Mouse (Mus musculus): ENCODE measurements around the gene Srl. TPM values are rescaled to one million over a fixed set of nuclear protein-coding genes. Genes with fewer than 3 reads are reported as not detected.

Gene Srl
- polyA plus RNA-seq, 1 experiment = 11.4 TPM

- H3K27me3 ChIP-seq (ENCODE audit: control insufficient read depth, insufficient read depth, insufficient read length) = no peaks in the 10 kb centered on the region
- no peaks in the 10 kb centered on the region for H3K79me2 ChIP-seq (ENCODE audit: control insufficient read depth, insufficient read depth)
- no peaks in the 10 kb centered on the region for H3K36me3 ChIP-seq (ENCODE audit: control insufficient read depth, insufficient read depth)
- H3K4me3 ChIP-seq (ENCODE audit: insufficient read depth, poor library complexity, severe bottlenecking) = no peak overlapping the region
- no peaks in the 10 kb centered on the region for H3K79me3 ChIP-seq (ENCODE audit: low read depth)
- H3ac ChIP-seq (ENCODE audit: control insufficient read depth, insufficient read length, low read depth) = no peak overlapping the region
- TF ChIP-seq MYOD1 (IDR thresholded peaks at IDR 0.05; ENCODE audit: control insufficient read depth, insufficient read length, low read depth) (no peak), MAX (IDR thresholded peaks at IDR 0.05) (peak; percentile 16)
Measured at GRCm38 (mm10) chr16:4473231-4473630, 68.4 kb downstream of the Srl start.

GRCm38 (mm10) chr16:4472687-4473086, 68.9 kb downstream of the Srl start:
- Histone ChIP-seq H3K27me3 (ENCODE audit: control insufficient read depth, insufficient read depth, insufficient read length) (no peaks in the 10 kb centered on the region), H3K79me2 (ENCODE audit: control insufficient read depth, insufficient read depth) (no peaks in the 10 kb centered on the region), H3K79me3 (ENCODE audit: low read depth) (no peaks in the 10 kb centered on the region), H3ac (ENCODE audit: control insufficient read depth, insufficient read length, low read depth) (no peak overlapping the region), H3K4me3 (ENCODE audit: insufficient read depth, poor library complexity, severe bottlenecking) (no peak overlapping the region), H3K36me3 (ENCODE audit: control insufficient read depth, insufficient read depth) (no peaks in the 10 kb centered on the region)
- TF ChIP-seq MYOD1 (IDR thresholded peaks at IDR 0.05; ENCODE audit: control insufficient read depth, insufficient read length, low read depth) (no peak), CEBPB (IDR thresholded peaks at IDR 0.05; ENCODE audit: low read depth) (no peak), MAX (IDR thresholded peaks at IDR 0.05) (no peak), FOSL1 (IDR thresholded peaks at IDR 0.05; ENCODE audit: insufficient read depth, low read length, poor library complexity, severe bottlenecking) (no peak), MYOG (IDR thresholded peaks at IDR 0.05; ENCODE audit: control insufficient read depth, extremely low read depth, insufficient read length) (no peak), USF1 (IDR thresholded peaks at IDR 0.05; ENCODE audit: low read depth) (no peak), CTCF (IDR thresholded peaks at IDR 0.05; ENCODE audit: control insufficient read depth, insufficient read depth, insufficient read length) (no peak)

GRCm38 (mm10) chr16:4469599-4470352, 71.8 kb downstream of the Srl start:
- TF ChIP-seq FOSL1 (IDR thresholded peaks at IDR 0.05; ENCODE audit: insufficient read depth, low read length, poor library complexity, severe bottlenecking) = peak; percentile 25
- TF ChIP-seq CEBPB (IDR thresholded peaks at IDR 0.05; ENCODE audit: low read depth) = no peak
- Histone ChIP-seq H3K4me3 (ENCODE audit: insufficient read depth, poor library complexity, severe bottlenecking) (no peak overlapping the region), H3K79me3 (ENCODE audit: low read depth) (no peaks in the 10 kb centered on the region), H3K79me2 (ENCODE audit: control insufficient read depth, insufficient read depth) (no peaks in the 10 kb centered on the region), H3K27me3 (ENCODE audit: control insufficient read depth, insufficient read depth, insufficient read length) (no peaks in the 10 kb centered on the region), H3K36me3 (ENCODE audit: control insufficient read depth, insufficient read depth) (no peaks in the 10 kb centered on the region), H3ac (ENCODE audit: control insufficient read depth, insufficient read length, low read depth) (no peak overlapping the region)

GRCm38 (mm10) chr16:4464529-4465089, 77.0 kb downstream of the Srl start:
- no peak for TF ChIP-seq CTCF (IDR thresholded peaks at IDR 0.05; ENCODE audit: control insufficient read depth, insufficient read depth, insufficient read length)
- H3K79me2 ChIP-seq (ENCODE audit: control insufficient read depth, insufficient read depth) = no peaks in the 10 kb centered on the region
- H3K79me3 ChIP-seq (ENCODE audit: low read depth) = no peaks in the 10 kb centered on the region
- H3K36me3 ChIP-seq (ENCODE audit: control insufficient read depth, insufficient read depth) = no peaks in the 10 kb centered on the region
- H3ac ChIP-seq (ENCODE audit: control insufficient read depth, insufficient read length, low read depth) = no peak overlapping the region
- H3K27me3 ChIP-seq (ENCODE audit: control insufficient read depth, insufficient read depth, insufficient read length) = no peaks in the 10 kb centered on the region
- H3K4me3 ChIP-seq (ENCODE audit: insufficient read depth, poor library complexity, severe bottlenecking) = no peak overlapping the region

GRCm38 (mm10) chr16:4457927-4458326, 83.7 kb downstream of the Srl start:
- H3K79me2 ChIP-seq (ENCODE audit: control insufficient read depth, insufficient read depth) = no peaks in the 10 kb centered on the region
- no peaks in the 10 kb centered on the region for H3K36me3 ChIP-seq (ENCODE audit: control insufficient read depth, insufficient read depth)
- H3K79me3 ChIP-seq (ENCODE audit: low read depth) = no peaks in the 10 kb centered on the region
- no peak overlapping the region for H3ac ChIP-seq (ENCODE audit: control insufficient read depth, insufficient read length, low read depth)
- H3K4me3 ChIP-seq (ENCODE audit: insufficient read depth, poor library complexity, severe bottlenecking) = no peak overlapping the region
- H3K27me3 ChIP-seq (ENCODE audit: control insufficient read depth, insufficient read depth, insufficient read length) = no peaks in the 10 kb centered on the region
- TF ChIP-seq MYOG (IDR thresholded peaks at IDR 0.05; ENCODE audit: control insufficient read depth, extremely low read depth, insufficient read length) (no peak), USF1 (IDR thresholded peaks at IDR 0.05; ENCODE audit: low read depth) (no peak), CTCF (IDR thresholded peaks at IDR 0.05; ENCODE audit: control insufficient read depth, insufficient read depth, insufficient read length) (no peak), MYOD1 (IDR thresholded peaks at IDR 0.05; ENCODE audit: control insufficient read depth, insufficient read length, low read depth) (no peak), CEBPB (IDR thresholded peaks at IDR 0.05; ENCODE audit: low read depth) (no peak), MAX (IDR thresholded peaks at IDR 0.05) (no peak), FOSL1 (IDR thresholded peaks at IDR 0.05; ENCODE audit: insufficient read depth, low read length, poor library complexity, severe bottlenecking) (no peak)

GRCm38 (mm10) chr16:4456391-4456790, 85.2 kb downstream of the Srl start:
- Histone ChIP-seq H3K4me3 (ENCODE audit: insufficient read depth, poor library complexity, severe bottlenecking) (no peak overlapping the region), H3K79me3 (ENCODE audit: low read depth) (no peaks in the 10 kb centered on the region), H3K27me3 (ENCODE audit: control insufficient read depth, insufficient read depth, insufficient read length) (no peaks in the 10 kb centered on the region), H3ac (ENCODE audit: control insufficient read depth, insufficient read length, low read depth) (peak overlapping the region; percentile 37), H3K79me2 (ENCODE audit: control insufficient read depth, insufficient read depth) (no peaks in the 10 kb centered on the region), H3K36me3 (ENCODE audit: control insufficient read depth, insufficient read depth) (no peaks in the 10 kb centered on the region)
- TF ChIP-seq CEBPB (IDR thresholded peaks at IDR 0.05; ENCODE audit: low read depth) (no peak), USF1 (IDR thresholded peaks at IDR 0.05; ENCODE audit: low read depth) (no peak), CTCF (IDR thresholded peaks at IDR 0.05; ENCODE audit: control insufficient read depth, insufficient read depth, insufficient read length) (no peak), FOSL1 (IDR thresholded peaks at IDR 0.05; ENCODE audit: insufficient read depth, low read length, poor library complexity, severe bottlenecking) (no peak), MYOD1 (IDR thresholded peaks at IDR 0.05; ENCODE audit: control insufficient read depth, insufficient read length, low read depth) (no peak), MAX (IDR thresholded peaks at IDR 0.05) (no peak), MYOG (IDR thresholded peaks at IDR 0.05; ENCODE audit: control insufficient read depth, extremely low read depth, insufficient read length) (no peak)
